Mouse (Mus musculus) splenic B cell, adult 2 months (primary cell): Measurements from ENCODE around the gene Rad17.

Experiments
- DNase-seq: peaks from one replicate; pipeline ENCODE4 v3.0.0-alpha.2; 2011; ENCODE audit warnings: low read depth, low spot score
- H3K27me3 ChIP-seq: 2 replicates; pipeline ENCODE4 v1.6.1; 2012; ENCODE audit warnings: mild to moderate bottlenecking, low read length, moderate library complexity, mixed read lengths; ENCODE audit not compliant: control insufficient read depth, poor library complexity, insufficient read depth, severe bottlenecking
- H3K36me3 ChIP-seq: 2 replicates; pipeline ENCODE4 v1.6.1; 2012; ENCODE audit warnings: mild to moderate bottlenecking, low read length, moderate library complexity, mixed read lengths; ENCODE audit not compliant: control insufficient read depth, poor library complexity, insufficient read depth, severe bottlenecking

Gene Rad17

DNA sequence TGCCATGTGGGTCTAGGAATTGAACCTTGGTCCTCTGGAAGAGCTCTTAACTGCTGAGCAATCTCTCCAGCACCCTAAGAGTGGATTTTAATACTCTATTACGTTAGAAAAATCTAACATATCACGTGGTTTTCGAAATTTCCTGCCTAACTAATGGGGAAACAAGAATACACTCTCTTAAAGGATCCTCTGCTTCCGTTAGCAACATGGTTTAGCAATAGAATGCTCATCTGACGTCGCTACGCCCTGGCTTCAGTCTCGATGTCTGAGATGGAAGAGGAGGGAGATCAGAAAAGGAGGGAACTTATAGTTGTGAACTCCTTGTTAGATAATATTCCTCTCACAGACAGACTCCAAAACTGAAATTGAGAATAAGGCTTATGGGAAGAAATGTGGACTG is 2.6 kb downstream of the Rad17 start:
- Histone ChIP-seq H3K36me3 (peaks cover 4% of the 10 kb centered on the region; the same call in 1 of the 2 replicates), H3K27me3 (no peaks in the 10 kb centered on the region)
- DNase-seq = no peak

GRCm38 (mm10) chr13:100642471-100643209 is 8.2 kb downstream of the Rad17 start:
- no peaks in the 10 kb centered on the region for H3K27me3 ChIP-seq
- DNase-seq = peak; percentile 79

DNA sequence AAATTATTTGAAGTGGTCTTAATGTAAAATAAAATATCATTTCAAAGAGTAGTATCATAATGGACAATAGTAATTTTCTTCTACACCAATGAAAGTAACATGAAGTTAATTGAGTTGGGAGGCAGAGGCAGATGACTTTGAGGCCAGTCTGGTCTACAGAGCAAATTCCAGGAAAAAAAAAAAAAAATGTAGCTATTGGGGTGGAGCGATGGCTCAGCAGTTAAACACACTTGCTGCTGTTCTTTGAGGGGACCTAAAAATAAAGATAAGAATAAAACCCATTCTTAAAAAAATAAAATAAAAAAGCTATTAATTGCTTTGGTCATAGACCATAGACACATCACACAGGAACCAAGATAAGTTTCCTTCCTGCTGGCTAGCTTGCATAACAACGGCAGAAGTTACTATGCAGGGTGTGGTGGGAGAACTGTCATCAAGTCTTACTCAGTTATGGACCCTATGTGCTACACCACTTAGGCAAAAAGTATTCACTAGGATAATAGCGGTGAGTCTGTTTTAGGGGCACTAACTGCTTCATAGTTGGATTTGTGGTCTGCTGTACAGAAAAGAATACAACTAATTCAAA is 16.7 kb downstream of the Rad17 start:
- H3K27me3 ChIP-seq = no peaks in the 10 kb centered on the region
- no peak for DNase-seq
- peaks cover 16% of the 10 kb centered on the region for H3K36me3 ChIP-seq

More at GRCm38 (mm10) chr13:100642471-100643209, 8.2 kb downstream of the Rad17 start:
- H3K36me3 ChIP-seq = peaks cover 10% of the 10 kb centered on the region; the same call in 1 of the 2 replicates

- Histone ChIP-seq H3K27me3 (no peaks in the 10 kb centered on the region), H3K36me3 (peaks cover 7% of the 10 kb centered on the region)
- no peak for DNase-seq
Measured at GRCm38 (mm10) chr13:100622241-100622640, 28.6 kb downstream of the Rad17 start.

DNA sequence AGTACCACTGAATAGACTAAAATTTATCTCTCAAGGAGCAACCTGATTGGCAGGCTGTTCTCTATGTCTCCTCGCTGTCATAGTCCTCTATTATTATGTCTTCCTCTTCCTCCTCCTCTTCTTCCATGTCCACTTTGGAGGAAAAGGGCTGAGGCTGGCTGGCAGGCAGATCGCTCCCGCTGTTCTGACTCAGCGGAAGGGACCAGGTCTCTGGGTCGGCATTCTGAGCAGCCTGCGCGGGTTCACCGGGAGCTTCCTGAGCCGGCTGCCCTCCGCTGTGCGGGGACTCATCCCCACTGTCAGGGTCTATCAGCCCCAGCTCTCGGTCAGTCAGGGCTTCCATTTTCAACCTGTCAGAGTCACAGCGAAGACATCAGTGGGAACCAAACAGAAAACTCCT is 33.3 kb downstream of the Rad17 start:
- H3K27me3 ChIP-seq = no peaks in the 10 kb centered on the region
- H3K36me3 ChIP-seq = peaks cover 4% of the 10 kb centered on the region; the same call in 1 of the 2 replicates
- DNase-seq = no peak

DNA sequence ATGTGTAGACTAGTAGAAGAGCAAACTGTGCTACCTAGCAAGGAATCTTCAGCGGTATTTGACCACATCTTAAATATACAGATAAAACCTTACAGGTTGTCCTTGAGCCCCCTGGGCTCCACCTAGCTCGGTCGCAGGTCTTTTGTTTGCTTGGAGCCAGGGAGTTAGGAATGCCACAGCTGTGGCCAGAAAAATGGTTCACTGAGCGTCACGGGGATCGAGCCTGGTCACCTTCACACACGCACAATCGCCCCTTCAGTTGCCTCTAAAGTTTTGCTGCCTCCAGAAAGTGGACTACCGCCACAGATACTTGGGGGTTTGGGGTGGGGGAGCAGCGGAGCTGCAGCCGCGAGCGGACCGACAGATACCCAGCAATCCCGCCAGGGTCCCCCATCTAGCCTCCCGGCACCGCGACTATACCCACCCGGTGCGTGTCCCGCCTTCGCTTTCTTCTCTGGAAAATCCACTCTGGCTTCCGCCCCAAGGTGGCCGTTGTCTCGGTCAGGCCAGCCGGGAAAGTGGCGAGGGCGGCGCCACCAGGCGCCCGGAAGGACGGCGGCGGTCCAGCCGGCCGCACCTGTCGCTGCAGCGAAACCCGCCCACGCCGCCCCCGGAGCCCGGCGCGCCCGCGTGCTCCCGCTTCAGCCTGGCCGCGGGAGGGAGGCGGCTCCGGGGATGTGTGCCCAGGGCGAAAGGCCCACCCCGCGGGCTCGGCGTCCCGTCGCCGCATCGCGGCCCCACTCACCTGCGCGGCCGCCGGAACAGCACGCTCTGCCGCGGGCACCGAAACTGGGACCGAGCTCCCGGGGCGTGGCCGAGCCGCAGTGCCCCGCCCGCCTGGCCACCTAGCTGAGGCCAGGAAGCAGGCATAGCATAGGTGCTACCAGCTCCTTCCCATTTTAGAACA is 34.4 kb downstream of the Rad17 start, which contains the start of gene Marveld2:
Gene Marveld2 (minus strand): TSS at position 791 of the 907 bp plus-strand sequence.
- Histone ChIP-seq H3K36me3 (peaks cover 7% of the 10 kb centered on the region; the same call in 1 of the 2 replicates), H3K27me3 (no peaks in the 10 kb centered on the region)
- peak; percentile 69 for DNase-seq

GRCm38 (mm10) chr13:100612903-100613302 is 37.9 kb downstream of the Rad17 start:
- peak; percentile 29 for DNase-seq
- no peaks in the 10 kb centered on the region for H3K27me3 ChIP-seq
- H3K36me3 ChIP-seq = peaks cover 8% of the 10 kb centered on the region

GRCm38 (mm10) chr13:100612251-100612650 is 38.6 kb downstream of the Rad17 start:
- Histone ChIP-seq H3K36me3 (peaks cover 8% of the 10 kb centered on the region), H3K27me3 (no peaks in the 10 kb centered on the region)
- no peak for DNase-seq

DNA sequence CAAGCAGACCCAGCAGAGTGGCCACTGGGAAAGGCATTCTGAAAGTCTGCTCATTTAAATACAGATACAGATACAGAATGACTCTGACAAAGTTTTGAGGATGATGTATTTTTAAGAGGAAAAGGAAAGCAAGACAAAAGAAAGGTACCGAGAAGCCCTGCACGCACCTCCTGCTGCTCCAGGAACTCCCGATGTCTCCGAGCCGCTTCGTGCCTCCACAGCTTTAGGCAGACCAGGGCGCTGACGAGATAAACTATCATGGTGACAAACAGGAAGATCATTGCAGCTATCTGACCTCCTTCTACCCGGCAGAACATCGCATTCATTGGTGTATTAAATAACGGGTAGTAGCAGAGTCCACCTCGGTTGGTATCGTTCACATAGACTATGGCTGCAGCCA is 39.6 kb downstream of the Rad17 start:
- no peak for DNase-seq
- peaks cover 8% of the 10 kb centered on the region for H3K36me3 ChIP-seq
- H3K27me3 ChIP-seq = no peaks in the 10 kb centered on the region

DNA sequence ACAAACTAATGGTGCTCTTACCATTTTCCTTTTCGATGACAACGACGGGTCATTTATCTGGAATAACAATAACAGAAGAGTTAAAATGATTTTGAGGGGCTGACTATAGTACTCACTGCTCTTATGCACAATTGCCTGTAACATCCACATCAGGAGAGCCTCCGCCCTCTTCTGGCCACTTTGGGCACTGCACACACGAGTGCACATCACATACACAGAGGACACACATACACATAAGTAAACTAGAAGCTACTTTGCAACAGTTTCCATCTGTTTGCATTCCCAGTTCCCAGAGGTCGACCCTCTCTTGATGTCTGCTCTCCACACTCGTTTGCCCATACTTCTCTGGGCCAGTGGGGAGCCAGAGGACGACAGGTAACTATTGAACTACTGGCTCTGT is 43.1 kb downstream of the Rad17 start:
- no peaks in the 10 kb centered on the region for H3K27me3 ChIP-seq
- H3K36me3 ChIP-seq = peaks cover 8% of the 10 kb centered on the region
- peak; percentile 33 for DNase-seq

DNA sequence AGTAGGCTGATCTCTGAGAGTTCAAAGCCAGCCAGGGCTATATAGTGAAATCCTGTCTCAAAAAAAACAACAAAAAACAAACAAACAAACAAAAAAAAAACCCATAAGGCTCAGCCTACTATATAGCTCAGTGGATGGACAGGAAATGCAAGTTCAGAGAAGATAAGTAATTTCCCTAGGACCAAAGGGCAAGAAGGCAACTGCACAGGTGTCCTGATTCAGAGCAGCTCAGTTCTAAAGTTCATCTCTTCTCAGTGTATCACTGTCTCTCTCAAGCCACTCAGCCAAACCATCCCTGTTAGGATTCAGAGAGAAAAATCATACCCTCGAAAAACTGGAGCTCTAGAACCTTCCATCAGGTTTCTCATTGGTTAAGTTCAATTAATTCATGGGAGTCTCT is 45.0 kb downstream of the Rad17 start:
- no peak for DNase-seq
- no peaks in the 10 kb centered on the region for H3K27me3 ChIP-seq

GRCm38 (mm10) chr13:100603738-100604095 is 47.1 kb downstream of the Rad17 start:
- no peak for DNase-seq
- no peaks in the 10 kb centered on the region for H3K27me3 ChIP-seq
- H3K36me3 ChIP-seq = peaks cover 2% of the 10 kb centered on the region; the same call in 1 of the 2 replicates

More for the DNA sequence above, 45.0 kb downstream of the Rad17 start:
- H3K36me3 ChIP-seq = no peaks in the 10 kb centered on the region

DNA sequence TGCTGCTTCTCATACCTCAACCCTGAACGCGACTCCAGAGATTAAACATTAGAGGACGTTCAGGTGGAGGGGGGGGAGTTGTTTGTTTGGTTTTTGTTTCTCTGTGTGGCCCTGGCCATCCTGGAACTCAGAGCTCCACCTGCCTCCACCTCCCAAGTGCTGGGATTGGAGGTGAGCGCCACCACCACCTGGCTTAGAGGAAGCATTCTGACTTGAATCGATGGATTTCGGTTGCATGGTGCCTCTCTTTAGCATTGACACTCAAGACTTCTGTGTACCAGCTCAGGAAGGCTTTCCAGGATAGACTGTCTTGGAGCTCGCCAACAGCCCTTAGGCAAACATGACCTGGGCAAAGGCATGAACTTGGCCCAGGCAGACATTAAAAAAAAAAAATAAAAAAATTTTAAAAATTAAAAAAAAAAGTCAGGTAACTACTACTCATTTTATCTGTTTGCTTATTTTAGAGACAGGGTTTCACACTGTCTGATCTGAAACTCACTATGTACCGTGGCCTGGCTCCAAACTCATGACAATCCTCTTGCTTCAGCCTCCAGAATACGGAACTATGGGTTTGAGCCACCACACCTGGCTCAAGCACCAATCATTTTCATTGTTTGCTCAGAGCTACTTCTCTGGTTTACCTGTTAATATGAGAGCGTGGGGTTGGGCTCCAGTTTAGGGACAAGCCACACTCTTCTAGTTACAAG is 47.7 kb downstream of the Rad17 start:
- peaks cover 2% of the 10 kb centered on the region; the same call in 1 of the 2 replicates for H3K36me3 ChIP-seq
- no peaks in the 10 kb centered on the region for H3K27me3 ChIP-seq
- DNase-seq = no peak

GRCm38 (mm10) chr13:100602239-100602902 is 48.5 kb downstream of the Rad17 start:
- no peak for DNase-seq
- Histone ChIP-seq H3K27me3 (no peaks in the 10 kb centered on the region), H3K36me3 (peaks cover 2% of the 10 kb centered on the region; the same call in 1 of the 2 replicates)
